Mouse (Mus musculus) adrenal gland, adult 18-20 months (tissue): ENCODE data around the gene Sptssa. TPM values are rescaled to one million over a fixed set of nuclear protein-coding genes. Genes with fewer than 3 reads are reported as not detected.

Source experiments
- DNase-seq, 2 experiments: peaks; one replicate each; pipeline ENCODE4 v3.0.0; 2021 to 2022; ENCODE audit warnings: low spot score in 2 of 2
- total RNA-seq, 2 experiments: library from RNA; stranded (reverse); gene quantifications; 1 replicate in 1 of 2; 2 replicates in 1 of 2; pipeline ENCODE4 v1.2.3; 2021

Gene Sptssa
- total RNA-seq, 2 experiments from 2014 or later: 58.9 to 77.8 TPM

- no peak for DNase-seq
Observed at GRCm38 (mm10) chr12:54656039-54656395, 356 bp downstream of the Sptssa start.

GRCm38 (mm10) chr12:54655292-54656038, 908 bp downstream of the Sptssa start:
- no peak for DNase-seq

- no peak for DNase-seq
Observed at GRCm38 (mm10) chr12:54654741-54655140, 1.6 kb downstream of the Sptssa start.

- no peak for DNase-seq
Observed at GRCm38 (mm10) chr12:54654141-54654540, 2.2 kb downstream of the Sptssa start.

DNA sequence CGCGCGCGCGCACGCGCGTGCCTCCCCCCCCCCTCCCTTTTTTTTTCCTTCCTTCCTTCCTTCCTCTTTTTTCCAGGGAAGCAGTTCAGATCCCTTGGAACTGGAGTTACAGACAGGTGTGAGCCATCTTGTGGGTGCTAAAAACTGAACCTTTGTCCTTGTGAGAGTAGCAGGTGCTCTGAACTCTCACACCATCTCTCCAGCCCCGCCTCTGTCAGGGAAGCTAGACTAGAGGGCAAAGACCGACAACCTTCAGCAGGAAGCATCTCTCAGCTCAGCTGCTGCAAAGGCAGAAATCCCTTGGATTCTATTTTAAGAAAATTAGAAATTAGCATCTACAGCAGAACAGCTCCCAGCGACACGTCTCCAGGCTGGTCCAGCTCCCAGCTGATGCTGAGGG, 4.0 kb downstream of the Sptssa start:
- no peak for DNase-seq

GRCm38 (mm10) chr12:54651820-54652219, 4.6 kb downstream of the Sptssa start:
- no peak for DNase-seq

DNA sequence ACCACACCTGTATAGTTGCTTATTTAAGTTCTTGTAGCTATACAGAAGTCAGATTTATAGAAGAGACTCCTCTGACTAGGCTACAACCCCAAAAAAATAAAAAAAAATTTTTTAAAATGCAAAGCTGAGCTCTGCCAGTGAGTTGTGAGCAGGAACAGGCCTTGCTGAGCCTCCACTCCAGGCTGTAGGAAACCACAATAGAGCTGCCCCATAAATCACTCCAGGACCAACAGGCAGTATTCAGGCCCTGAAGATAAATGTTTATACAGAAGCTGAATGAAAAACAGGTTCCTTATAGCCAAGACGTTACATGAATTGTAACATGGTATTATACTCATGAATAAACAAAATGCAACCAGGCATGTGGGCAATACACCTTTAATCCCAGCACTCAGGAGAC, 5.2 kb downstream of the Sptssa start:
- DNase-seq: no peak

GRCm38 (mm10) chr12:54644947-54645346, 11.4 kb downstream of the Sptssa start:
- no peak for DNase-seq

DNA sequence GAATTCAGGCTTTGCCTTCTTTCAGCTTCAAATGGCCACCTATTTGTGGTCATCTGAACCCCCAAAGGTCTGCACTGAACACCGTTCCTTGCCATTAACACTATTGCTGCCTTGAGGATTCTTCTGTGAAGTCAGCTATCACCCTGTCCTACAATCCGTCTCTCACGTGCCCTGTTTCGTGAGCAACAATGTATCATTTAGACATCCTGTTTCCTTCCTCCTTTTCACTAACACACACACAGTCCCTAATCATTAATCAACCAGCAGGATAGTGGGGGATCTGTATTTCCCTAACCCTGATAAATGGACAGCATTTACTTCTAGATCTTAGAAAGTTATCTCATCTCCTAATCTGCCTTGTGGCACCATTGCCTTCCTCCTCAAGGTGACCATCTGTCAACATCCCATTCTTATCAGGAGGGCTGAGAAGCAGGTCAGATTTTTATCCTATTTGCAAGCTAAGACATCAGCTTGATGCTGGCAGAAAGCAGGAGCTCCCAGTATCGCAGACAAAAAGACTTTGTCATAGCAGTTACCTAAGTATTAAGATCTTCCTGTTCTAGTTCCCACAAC, 13.0 kb downstream of the Sptssa start:
- no peak for DNase-seq

DNA sequence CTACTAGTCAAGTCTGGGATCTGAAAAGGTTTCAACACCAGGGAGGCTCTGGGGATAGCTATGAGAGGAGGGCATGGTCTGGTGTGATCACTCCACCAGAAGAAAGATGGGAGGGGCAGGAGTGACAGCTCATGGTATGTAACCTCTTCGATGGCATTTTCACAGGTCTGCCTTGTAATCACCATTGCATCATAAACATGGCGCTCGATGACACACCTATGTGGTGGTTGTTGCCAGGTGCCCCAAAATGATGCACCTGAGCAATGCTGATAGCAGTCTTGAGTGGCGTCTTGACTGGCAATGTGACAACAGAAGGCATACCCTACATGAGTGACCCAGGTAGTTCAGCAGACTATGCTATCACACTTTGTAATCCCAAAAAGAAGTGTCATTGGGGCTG, 15.0 kb downstream of the Sptssa start:
- no peak for DNase-seq

GRCm38 (mm10) chr12:54640259-54640658, 16.1 kb downstream of the Sptssa start:
- DNase-seq: no peak

DNA sequence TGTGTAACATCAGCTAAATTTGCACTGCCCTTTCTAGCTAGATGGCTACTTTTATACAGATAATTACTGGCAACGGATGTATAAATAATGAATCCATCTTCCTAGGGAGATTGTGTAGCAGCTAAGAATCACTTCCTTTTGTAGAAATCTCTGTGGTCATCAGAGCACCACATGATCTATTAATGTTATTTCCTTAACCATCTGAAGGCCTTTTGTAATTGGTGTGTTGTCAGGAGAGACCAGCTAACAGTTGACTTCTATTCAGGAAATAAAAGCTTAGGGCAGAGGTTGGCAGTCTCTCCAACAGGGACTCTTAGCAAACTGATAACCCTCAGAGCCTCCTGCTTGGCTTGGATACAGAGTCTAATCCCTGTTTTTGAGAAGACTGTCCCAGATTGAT, 19.3 kb downstream of the Sptssa start:
- no peak for DNase-seq

GRCm38 (mm10) chr12:54632141-54632540, 24.2 kb downstream of the Sptssa start:
- no peak for DNase-seq

DNA sequence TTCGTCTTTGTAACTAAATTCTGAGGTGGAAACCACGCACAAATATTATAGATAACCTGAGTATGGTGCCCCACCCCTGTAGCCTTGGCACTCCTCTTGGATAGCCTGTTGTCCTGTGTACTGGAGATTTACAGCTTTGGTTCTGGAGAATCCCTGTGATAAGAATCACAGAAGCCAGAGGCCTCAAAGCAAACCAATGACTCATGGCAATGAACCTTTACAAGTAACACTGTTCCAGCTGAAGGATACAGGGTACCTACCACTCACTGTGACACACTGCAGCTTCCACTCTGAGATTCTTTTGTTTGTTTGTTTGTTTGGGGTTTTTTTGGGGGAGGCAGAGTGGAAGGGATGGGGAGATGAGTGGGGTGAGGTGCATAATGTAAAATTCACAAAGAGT, 34.4 kb downstream of the Sptssa start:
- no peak for DNase-seq

DNA sequence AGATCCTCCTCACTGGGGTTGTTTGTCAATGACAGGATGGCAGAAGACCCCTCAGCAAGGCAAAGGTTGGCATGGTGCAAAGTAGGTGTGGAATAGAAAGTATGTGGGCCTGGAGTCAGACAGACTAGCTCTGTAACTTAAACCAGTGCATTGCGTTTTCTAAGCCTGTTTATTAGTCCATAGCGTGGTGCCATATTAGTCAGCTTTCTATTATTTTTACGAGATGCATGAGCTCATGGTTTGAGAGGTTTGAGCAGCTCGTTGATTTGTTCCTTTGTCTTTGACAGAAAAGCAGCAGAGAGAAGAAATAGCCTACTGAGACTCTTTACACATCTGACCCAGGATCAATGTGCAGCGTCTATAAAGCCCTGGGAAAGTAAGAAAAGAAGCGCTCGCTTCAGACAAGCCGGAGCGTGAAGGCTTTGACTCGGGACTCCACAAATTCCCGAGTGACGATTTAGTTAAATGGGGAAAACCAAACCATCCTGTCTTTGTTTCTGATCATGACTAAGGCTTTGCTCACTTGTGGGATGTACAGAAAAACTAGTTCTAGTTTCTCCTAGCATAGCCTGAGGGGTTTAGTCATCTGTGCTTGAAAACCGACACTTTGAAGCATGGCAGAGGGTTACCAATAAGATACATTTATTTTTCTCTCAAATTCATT, 36.2 kb downstream of the Sptssa start:
- no peak for DNase-seq

DNA sequence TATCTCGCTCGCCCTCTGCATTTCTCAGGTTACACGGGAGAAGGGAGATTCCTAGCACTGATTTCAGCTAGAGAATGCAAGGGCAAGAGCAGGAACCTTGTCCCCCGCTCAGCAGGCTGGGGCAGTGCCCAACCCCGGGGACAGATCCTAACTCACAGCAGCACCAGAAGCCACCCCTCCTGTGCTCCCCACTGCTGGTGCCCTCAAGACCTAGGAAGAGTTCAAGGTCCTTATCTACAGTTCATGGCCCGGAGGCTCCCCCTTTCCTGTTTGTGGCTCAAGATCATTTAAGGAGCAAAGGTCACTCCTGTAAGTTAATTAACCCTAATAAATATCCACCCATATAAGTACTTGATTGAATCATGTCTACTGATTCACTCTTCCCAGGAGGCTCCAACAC, 47.4 kb downstream of the Sptssa start:
- no peak for DNase-seq

GRCm38 (mm10) chr12:54605203-54605602, 51.2 kb downstream of the Sptssa start:
- no peak for DNase-seq

- DNase-seq: no peak
Observed at GRCm38 (mm10) chr12:54603542-54604167, 52.7 kb downstream of the Sptssa start.

DNA sequence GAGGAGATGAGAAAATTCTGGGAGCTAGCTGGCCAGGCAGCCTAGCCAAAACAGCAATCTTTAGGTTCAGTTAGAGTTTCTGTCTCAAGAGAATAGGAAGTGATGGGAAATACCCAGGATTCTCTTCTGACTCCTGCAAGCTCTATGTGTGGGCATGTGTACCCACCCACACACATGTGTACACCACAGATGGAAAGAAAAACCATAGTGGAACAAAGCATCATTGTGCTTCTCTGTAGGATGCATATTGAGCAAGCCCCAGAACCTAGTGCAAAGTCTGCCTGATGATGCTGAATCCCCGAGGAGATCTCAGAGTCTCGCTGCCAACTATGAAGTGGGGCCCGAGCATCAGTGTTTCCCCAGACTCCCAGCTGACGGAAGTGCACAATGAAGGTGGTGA, 55.9 kb downstream of the Sptssa start:
- DNase-seq: no peak

DNA sequence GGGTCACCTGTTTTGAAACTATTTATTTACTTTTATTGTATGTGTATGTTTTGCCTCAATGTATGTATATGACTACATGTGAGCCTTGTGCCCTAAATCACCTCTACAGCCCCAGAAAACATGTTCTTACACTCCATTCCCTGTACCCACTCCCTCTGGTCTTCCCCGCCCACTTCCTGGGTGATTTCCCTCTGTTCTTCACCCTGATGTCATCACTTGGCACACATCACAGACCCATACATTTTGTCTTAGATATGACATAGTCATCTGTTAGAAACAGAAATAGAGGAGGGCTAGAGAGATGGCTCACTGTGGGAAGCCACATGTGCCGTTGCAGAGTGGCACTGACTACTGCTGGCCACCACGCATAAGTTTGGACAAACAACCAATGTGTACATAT, 58.0 kb downstream of the Sptssa start:
- DNase-seq: no peak

- DNase-seq: no peak
Observed at GRCm38 (mm10) chr12:54596715-54597114, 59.7 kb downstream of the Sptssa start.
